Mouse (Mus musculus) small intestine, adult 2 months (tissue): Measurements from ENCODE around the gene Olfr143. TPM values are rescaled to one million over a fixed set of nuclear protein-coding genes. Genes with fewer than 3 reads are reported as not detected.

Experiments used
- H3K27ac ChIP-seq: fragments of 200-500 bp; 2 replicates; pipeline ENCODE4 v1.5.1; 2012; ENCODE audit warnings: low read depth, low read length, control low read depth, inconsistent platforms; ENCODE audit not compliant: insufficient read depth
- H3K27me3 ChIP-seq: fragments of 200-500 bp; 2 replicates; pipeline ENCODE4 v1.6.1; 2012; ENCODE audit warnings: mild to moderate bottlenecking, moderate library complexity, low read length, inconsistent platforms; ENCODE audit not compliant: control insufficient read depth, insufficient read depth
- H3K36me3 ChIP-seq: fragments of 200-500 bp; 2 replicates; pipeline ENCODE4 v1.6.1; 2012; ENCODE audit warnings: mild to moderate bottlenecking, low read length, control low read depth, inconsistent platforms; ENCODE audit not compliant: control insufficient read depth, insufficient read depth
- H3K4me1 ChIP-seq: fragments of 200-500 bp; 2 replicates; pipeline ENCODE4 v1.6.1; 2012; ENCODE audit warnings: low read length, inconsistent platforms, mixed read lengths; ENCODE audit not compliant: control insufficient read depth, insufficient read depth, insufficient read length
- H3K4me3 ChIP-seq: fragments of 200-500 bp; 2 replicates; pipeline ENCODE4 v1.5.1; 2012; ENCODE audit warnings: low read depth, mild to moderate bottlenecking, control low read depth, inconsistent platforms, low read length, moderate library complexity
- CTCF ChIP-seq: fragments of 200-500 bp; IDR thresholded peaks from 2 replicates; pipeline ENCODE4 v1.5.1; 2012; ENCODE audit warnings: low read depth, mild to moderate bottlenecking, control low read depth, inconsistent platforms, low read length, moderate library complexity, mixed read lengths; ENCODE audit not compliant: insufficient replicate concordance, insufficient read length; ENCODE audit errors: extremely low read depth
- POLR2A ChIP-seq: fragments of 200-500 bp; IDR thresholded peaks from 2 replicates; pipeline ENCODE4 v1.6.1; 2012; ENCODE audit warnings: low read depth, mild to moderate bottlenecking, control low read depth, inconsistent platforms, low read length, moderate library complexity
- WGBS: fragments of 180-500 bp; shearing (Covaris S2); methylation state at CpG from one replicate; pipeline ENCODE4 v1.1.7; 2018; 5-methylcytosine and 5-hydroxymethylcytosine counted together
- polyA plus RNA-seq: library from polyadenylated mRNA; depleted of rRNA; stranded (reverse); fragments of >200 nt; gene quantifications from 2 replicates; pipeline ENCODE4 v1.2.3, GENCODE M21; 2012; rRNA removed

Gene Olfr143
- polyA plus RNA-seq = not detected in 2 replicates

DNA sequence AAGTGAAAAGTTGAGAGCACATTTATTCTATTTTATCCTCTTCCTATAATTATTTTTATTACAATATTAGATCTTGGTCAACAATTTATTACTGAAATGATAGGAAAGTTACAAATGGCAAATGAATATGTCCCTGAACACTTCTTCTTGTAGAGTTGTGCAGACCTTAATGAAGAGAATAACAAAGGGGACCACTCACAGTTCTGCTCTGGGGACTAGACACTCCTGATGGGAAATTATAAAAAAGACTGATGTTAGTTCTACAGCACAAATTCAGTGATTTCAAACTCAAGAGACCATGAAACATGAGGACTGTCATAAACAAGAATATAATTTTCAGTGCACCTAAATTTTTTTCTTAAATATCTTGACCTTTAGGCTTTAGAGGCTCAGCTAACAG is at the start of gene Olfr143:
TSS of gene Olfr143 (plus strand) at position 301 of the 400 bp plus-strand sequence.
- Histone ChIP-seq H3K4me3 (no peak within 1 kb of the TSS), H3K27ac (no peak within 1 kb of the TSS), H3K4me1 (no peaks in the 10 kb centered on the region), H3K36me3 (no peaks in the 10 kb centered on the region), H3K27me3 (no peaks in the 10 kb centered on the region)
- TF ChIP-seq CTCF (no peak), POLR2A (no peak)

DNA sequence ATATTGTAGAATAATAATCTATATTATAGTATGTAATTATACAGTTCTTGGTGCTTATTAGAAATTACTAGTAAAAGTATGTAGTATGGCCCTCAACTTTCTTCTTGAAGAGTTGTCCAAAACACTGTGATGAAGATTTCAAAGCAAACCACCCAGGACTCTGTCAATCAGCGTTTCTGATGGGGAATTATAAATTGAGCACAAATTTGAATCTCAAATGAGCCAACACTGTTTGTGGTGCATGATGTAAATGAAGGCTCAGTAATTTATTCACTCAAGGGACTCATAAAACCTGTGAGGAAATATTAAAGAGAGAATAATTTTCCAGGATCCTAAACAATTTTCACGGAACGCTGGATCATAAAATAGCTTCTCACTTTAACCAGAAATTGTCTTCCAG is 44.5 kb upstream of the Olfr143 start, which contains the start of gene Olfr893:
TSS of gene Olfr893 (plus strand) at position 301 of the 400 bp plus-strand sequence.
- TF ChIP-seq CTCF (no peak), POLR2A (no peak)
- WGBS = 85% methylated on average over 3 of the region's 3 CpGs

DNA sequence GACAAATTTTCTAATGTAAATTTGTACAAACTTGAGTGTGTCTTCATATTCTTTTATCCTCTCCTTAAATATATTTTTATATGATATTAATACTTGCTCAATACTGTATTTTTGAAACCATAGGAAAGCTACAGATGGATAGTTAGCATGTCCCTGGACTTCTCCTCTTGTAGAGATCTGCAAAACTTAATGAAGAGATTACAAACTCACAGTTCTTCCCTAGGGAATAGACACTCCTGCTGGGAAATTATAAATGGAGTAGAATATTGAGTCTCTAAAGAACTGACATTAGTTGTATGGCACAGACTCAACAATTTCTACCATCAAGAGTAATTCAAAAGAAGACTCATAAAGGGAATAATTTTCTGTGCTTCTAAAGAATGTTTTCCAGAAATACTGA is 34.8 kb upstream of the Olfr143 start, which contains the start of gene Olfr894:
TSS of gene Olfr894 (plus strand) at position 301 of the 400 bp plus-strand sequence.
- H3K36me3 ChIP-seq = no peaks in the 10 kb centered on the region
- H3K27me3 ChIP-seq = no peaks in the 10 kb centered on the region
- TF ChIP-seq CTCF (no peak), POLR2A (no peak)
- no peak within 1 kb of the TSS for H3K27ac ChIP-seq
- no peaks in the 10 kb centered on the region for H3K4me1 ChIP-seq
- H3K4me3 ChIP-seq = no peak within 1 kb of the TSS

More for the DNA sequence above, 44.5 kb upstream of the Olfr143 start, which contains the start of gene Olfr893:
- no peaks in the 10 kb centered on the region for H3K4me1 ChIP-seq
- H3K4me3 ChIP-seq = no peak within 1 kb of the TSS
- no peaks in the 10 kb centered on the region for H3K36me3 ChIP-seq
- no peak within 1 kb of the TSS for H3K27ac ChIP-seq
- no peaks in the 10 kb centered on the region for H3K27me3 ChIP-seq

DNA sequence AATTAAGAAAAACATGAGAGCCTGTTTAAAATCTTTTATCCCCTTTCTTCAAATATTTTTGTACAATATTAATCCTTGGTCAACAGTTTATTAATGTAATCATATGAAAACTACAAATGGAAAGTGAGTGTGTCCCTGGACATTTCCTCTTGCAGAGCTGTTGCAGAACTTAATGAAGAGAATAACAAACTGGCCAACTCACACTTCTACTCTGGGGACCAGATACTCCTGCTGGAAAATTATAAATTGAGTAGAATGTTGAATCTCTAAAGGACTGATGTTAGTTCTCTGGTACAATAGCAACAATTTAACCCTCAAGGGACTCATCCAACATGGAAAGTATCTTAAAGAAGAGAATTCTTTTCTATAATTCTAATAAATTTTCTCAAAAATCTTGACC is 15.0 kb downstream of the Olfr143 start, which contains the start of gene Olfr895:
TSS of gene Olfr895 (plus strand) at position 301 of the 400 bp plus-strand sequence.
- Histone ChIP-seq H3K36me3 (no peaks in the 10 kb centered on the region), H3K27ac (no peak within 1 kb of the TSS), H3K4me3 (no peak within 1 kb of the TSS), H3K4me1 (no peaks in the 10 kb centered on the region), H3K27me3 (no peaks in the 10 kb centered on the region)
- TF ChIP-seq CTCF = no peak
- no peak for TF ChIP-seq POLR2A

DNA sequence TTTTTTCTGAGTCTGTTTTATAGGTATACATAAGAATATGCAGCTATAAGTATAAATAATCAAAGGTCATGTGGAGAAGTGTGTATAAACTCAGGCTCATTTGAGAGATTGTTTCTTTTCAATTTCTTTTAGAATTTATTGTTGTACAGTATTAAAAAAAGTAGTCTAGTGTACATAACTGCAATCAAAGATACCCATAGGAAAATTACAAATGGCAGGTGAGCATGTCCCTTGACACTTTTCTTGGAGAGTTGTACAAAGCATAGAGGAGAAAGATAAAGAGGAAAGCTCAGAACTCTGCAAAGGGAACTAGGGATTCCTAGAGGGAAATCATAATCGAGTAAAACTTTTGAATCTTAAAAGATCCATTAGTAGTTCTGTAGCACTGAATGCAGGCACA is 38.2 kb downstream of the Olfr143 start, which contains the start of gene Olfr896-ps1:
TSS of gene Olfr896-ps1 (plus strand) at position 301 of the 400 bp plus-strand sequence.
- Histone ChIP-seq H3K36me3 (no peaks in the 10 kb centered on the region), H3K27ac (no peak within 1 kb of the TSS), H3K4me1 (no peaks in the 10 kb centered on the region), H3K4me3 (no peak within 1 kb of the TSS), H3K27me3 (no peaks in the 10 kb centered on the region)
- TF ChIP-seq CTCF = no peak
- no peak for TF ChIP-seq POLR2A
- 80% methylated on average over 1 of the region's 1 CpGs for WGBS

Other genes with a start within 250 kb of the Olfr143 start
- not detected in 2 replicates for gene Olfr883, start 227.0 kb upstream of the Olfr143 start, polyA plus RNA-seq
- gene Olfr884, start 206.2 kb upstream of the Olfr143 start, polyA plus RNA-seq = not detected in 2 replicates
- not detected in 2 replicates for gene Olfr885, start 191.5 kb upstream of the Olfr143 start, polyA plus RNA-seq
- not detected in 2 replicates for gene Olfr887, start 168.7 kb upstream of the Olfr143 start, polyA plus RNA-seq
- not detected in 2 replicates for gene Olfr888, start 144.6 kb upstream of the Olfr143 start, polyA plus RNA-seq
- gene Olfr889, start 137.6 kb upstream of the Olfr143 start, polyA plus RNA-seq = not detected in 2 replicates
- gene Olfr890, start 110.3 kb upstream of the Olfr143 start, polyA plus RNA-seq = not detected in 2 replicates
- gene Olfr891, start 72.0 kb upstream of the Olfr143 start, polyA plus RNA-seq = not detected in 2 replicates
- not detected in 2 replicates for gene Olfr893, start 44.4 kb upstream of the Olfr143 start, polyA plus RNA-seq
- not detected in 2 replicates for gene Olfr894, start 34.7 kb upstream of the Olfr143 start, polyA plus RNA-seq
- gene Olfr895, start 15.1 kb downstream of the Olfr143 start, polyA plus RNA-seq = not detected in 2 replicates
- gene Olfr896-ps1, start 38.3 kb downstream of the Olfr143 start, polyA plus RNA-seq = not detected in 2 replicates
- not detected in 2 replicates for gene Olfr25, start 76.3 kb downstream of the Olfr143 start, polyA plus RNA-seq
- gene Olfr898, start 95.6 kb downstream of the Olfr143 start, polyA plus RNA-seq = not detected in 2 replicates
- gene Olfr250, start 114.1 kb downstream of the Olfr143 start, polyA plus RNA-seq = not detected in 2 replicates
- gene Olfr251, start 124.3 kb downstream of the Olfr143 start, polyA plus RNA-seq = not detected in 2 replicates
- gene Olfr147, start 148.9 kb downstream of the Olfr143 start, polyA plus RNA-seq = not detected in 2 replicates
- not detected in 2 replicates for gene Olfr901, start 176.7 kb downstream of the Olfr143 start, polyA plus RNA-seq
- not detected in 2 replicates for gene Olfr902, start 194.9 kb downstream of the Olfr143 start, polyA plus RNA-seq
- not detected in 2 replicates for gene Olfr904, start 210.4 kb downstream of the Olfr143 start, polyA plus RNA-seq
- not detected in 2 replicates for gene Olfr905, start 218.3 kb downstream of the Olfr143 start, polyA plus RNA-seq
- gene Olfr906, start 234.3 kb downstream of the Olfr143 start, polyA plus RNA-seq = not detected in 2 replicates
- gene Olfr907, start 243.0 kb downstream of the Olfr143 start, polyA plus RNA-seq = not detected in 2 replicates